Mouse (Mus musculus): ENCODE measurements at regions not wholly inside any gene's neighbourhood (a gene's known extent, or its start where the extent isn't known, plus 50 kb on each side); places are given as distances from the start of the nearest gene placed in this dataset.

GRCm38 (mm10) chr13:41897481-41898317 lies 50.2 kb upstream of the Adtrp start:
- DNase-seq, result no peak
